Mouse (Mus musculus) sigmoid colon, adult 10 weeks (tissue): Measurements from ENCODE around the gene Gm37240. TPM values are rescaled to one million over a fixed set of nuclear protein-coding genes. Genes with fewer than 3 reads are reported as not detected.

Experiments
- polyA plus RNA-seq: library from polyadenylated mRNA; stranded (reverse); fragments of 350-450 nt; fragmentation: Illumina TruSeq; extraction: RNeasy Lipid Tissue Mini Kit (QIAGEN cat#74804); gene quantifications from one replicate; pipeline ENCODE4 v1.2.3, GENCODE M21; 2014; ENCODE audit warnings: low read depth, low replicate concordance

Gm37240 gene
- polyA plus RNA-seq, result 2.0 TPM

DNA sequence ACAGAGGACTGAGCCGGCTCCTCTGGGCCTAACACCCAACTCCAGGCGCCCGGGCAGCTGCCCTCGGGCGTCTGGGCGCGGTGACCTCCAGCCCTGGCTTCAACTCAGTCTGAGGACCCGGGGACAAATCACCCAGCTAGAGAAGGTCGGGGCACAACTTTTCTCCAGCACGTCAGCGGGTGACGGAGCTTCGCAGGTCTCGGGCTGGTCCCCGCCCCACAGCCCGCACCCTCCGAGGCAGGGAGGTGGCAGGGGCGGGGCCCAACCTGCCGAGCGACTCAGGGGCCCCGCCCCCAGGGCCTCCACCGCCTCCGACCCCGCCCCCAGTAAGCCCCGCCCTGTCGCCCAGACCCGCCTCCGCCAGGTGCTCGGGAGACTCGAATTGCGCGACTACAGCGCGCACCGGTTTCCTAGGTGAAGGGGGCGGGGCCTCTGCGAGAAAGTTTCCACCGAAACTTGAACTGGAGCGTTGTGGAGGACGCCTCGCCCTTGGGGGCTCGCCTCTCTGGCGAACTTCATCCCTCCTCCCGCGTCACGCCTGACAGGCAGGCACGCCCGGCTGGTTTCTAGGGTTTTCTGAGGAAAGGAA lies at the start of gene Gm37240, which contains the start of gene Glt28d2:
TSS of gene Gm37240 (minus strand) at position 280 of the 589 bp plus-strand sequence.
TSS of gene Glt28d2 (minus strand) at position 278 of the 589 bp plus-strand sequence.

DNA sequence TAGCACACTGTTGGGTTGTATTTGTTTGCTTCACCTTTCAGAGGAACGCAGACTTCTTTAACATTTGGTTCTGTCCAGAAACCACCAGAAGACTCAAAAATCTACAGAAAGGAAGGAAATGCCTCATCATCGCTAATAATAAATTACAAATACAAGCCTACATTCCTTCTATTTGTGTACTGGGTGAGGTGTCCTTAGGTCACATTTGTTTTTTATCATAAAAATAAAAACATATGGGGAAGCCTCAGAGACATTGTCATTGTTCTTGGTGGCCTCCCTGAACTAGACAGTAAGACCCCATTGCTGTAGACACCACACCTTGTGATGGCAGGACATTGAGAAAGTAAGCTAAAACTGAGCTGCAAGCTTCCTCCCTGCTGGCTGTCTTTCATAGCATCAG lies 70.1 kb downstream of the Gm37240 start, which contains the start of gene Fam160a1:
TSS of gene Fam160a1 (minus strand) at position 101 of the 400 bp plus-strand sequence.

DNA sequence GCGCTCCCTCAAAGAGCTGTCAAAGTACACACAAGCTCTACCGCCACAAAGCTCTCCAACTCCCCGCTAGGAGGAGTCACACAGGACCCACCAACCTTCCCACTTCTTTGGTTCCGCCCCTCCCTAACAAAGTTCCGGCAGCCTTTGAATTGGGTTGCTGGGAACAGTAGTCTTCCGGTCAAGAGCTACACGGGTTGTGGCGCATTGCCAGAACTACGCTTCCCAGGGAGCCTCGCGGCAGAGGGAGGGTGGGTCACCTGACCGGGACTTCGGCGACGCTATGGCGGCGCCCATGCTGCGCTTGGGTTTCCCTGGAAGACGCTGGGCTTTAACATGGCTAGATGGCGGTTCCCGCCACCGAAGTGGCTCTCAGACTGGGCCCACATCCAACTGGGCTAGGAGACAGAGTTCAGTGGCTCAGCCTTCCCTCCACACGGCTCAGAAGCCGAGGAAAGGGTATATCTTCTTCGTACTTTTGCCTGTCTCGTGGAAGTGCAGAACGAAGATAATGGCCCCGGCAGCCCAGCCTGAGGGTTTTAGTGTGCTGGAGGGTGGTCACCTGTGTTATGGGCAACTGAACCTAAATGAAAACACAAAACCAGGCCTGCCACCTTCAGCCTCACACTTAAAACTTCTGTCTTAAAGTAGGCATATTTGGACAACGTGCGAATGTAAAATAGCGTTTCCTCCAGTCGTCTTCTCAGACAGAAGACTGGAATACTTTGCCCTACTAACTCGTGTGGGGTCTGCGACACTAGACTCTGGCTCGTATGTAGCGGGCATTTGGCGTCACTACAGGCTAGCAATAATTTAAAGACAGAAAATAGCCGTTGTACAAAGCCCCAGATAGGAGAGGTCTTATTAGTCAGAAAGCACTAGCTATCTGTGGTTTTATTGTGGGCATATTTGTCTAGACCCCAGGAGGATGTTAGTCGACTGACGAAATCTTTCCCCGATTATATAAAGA lies 313.2 kb downstream of the Gm37240 start, which contains the start of gene Gatb:
TSS of gene Gatb (plus strand) at position 256 of the 967 bp plus-strand sequence.

GRCm38 (mm10) chr3:84814762-84815381 lies 1072.4 kb downstream of the Gm37240 start, which contains the start of gene Fbxw7:
TSS of gene Fbxw7 (plus strand) at chr3:84815268.

GRCm38 (mm10) chr3:84593274-84593673 lies 1294.0 kb downstream of the Gm37240 start, which contains the start of gene Tigd4:
TSS of gene Tigd4 (plus strand) at chr3:84593574.

GRCm38 (mm10) chr3:84582023-84582912 lies 1305.0 kb downstream of the Gm37240 start, which contains the start of gene Arfip1:
TSS of gene Arfip1 (minus strand) at chr3:84582625.

GRCm38 (mm10) chr3:84480006-84480897 lies 1407.1 kb downstream of the Gm37240 start, which contains the start of gene Fhdc1:
TSS of gene Fhdc1 (minus strand) at chr3:84480429.

Other genes starting within 250 kb of the Gm37240 start
- 7.1 TPM for gene Fam160a1, start 70.2 kb downstream of the Gm37240 start, polyA plus RNA-seq
- gene Glt28d2, start within 50 bp of the Gm37240 start, polyA plus RNA-seq, result 12.8 TPM
- gene Sh3d19, start 83.6 kb upstream of the Gm37240 start, polyA plus RNA-seq, result 96.0 TPM
- not detected for gene Prss48, start 115.0 kb upstream of the Gm37240 start, polyA plus RNA-seq